Mouse (Mus musculus): Measurements from ENCODE around the gene Kcnn4. TPM values are rescaled to one million over a fixed set of nuclear protein-coding genes. Genes with fewer than 3 reads are reported as not detected.

Kcnn4 gene
- polyA plus RNA-seq, 1 experiment: 429 TPM

GRCm38 (mm10) chr7:24405649-24406048 is 35.6 kb downstream of the Kcnn4 start:
- H3K27me3 ChIP-seq (ENCODE audit: control insufficient read depth, insufficient read depth, low read length): no peaks in the 10 kb centered on the region
- H3K36me3 ChIP-seq (ENCODE audit: control insufficient read depth, insufficient read depth, low read length): peaks cover 19% of the 10 kb centered on the region
- peaks cover 12% of the 10 kb centered on the region for H3K4me1 ChIP-seq (replicated peaks; ENCODE audit: control insufficient read depth, insufficient read depth, low read length)
- WGBS: 95% methylated on average over 13 of the region's 13 CpGs
- no peak overlapping the region for H3K27ac ChIP-seq (ENCODE audit: control insufficient read depth, insufficient read depth, low read length)
- DNase-seq: no peak
- TF ChIP-seq POLR2A (IDR thresholded peaks at IDR 0.05; ENCODE audit: control insufficient read depth, extremely low read depth, insufficient read depth, low read length, poor library complexity) (no peak), CTCF (IDR thresholded peaks at IDR 0.05; ENCODE audit: borderline replicate concordance, control insufficient read depth, extremely low read depth, insufficient read depth, low read length, poor library complexity) (no peak)
- no peak overlapping the region for H3K4me3 ChIP-seq (ENCODE audit: control insufficient read depth, insufficient read depth, low read length)

GRCm38 (mm10) chr7:24406528-24407344 is 36.7 kb downstream of the Kcnn4 start:
- peaks cover 19% of the 10 kb centered on the region for H3K36me3 ChIP-seq (ENCODE audit: control insufficient read depth, insufficient read depth, low read length)
- H3K4me1 ChIP-seq (replicated peaks; ENCODE audit: control insufficient read depth, insufficient read depth, low read length): 0 out of 2 replicates have a peak, but pooled peaks cover 1% of the 10 kb centered on the region
- no peak for TF ChIP-seq POLR2A (IDR thresholded peaks at IDR 0.05; ENCODE audit: control insufficient read depth, extremely low read depth, insufficient read depth, low read length, poor library complexity)
- TF ChIP-seq CTCF (IDR thresholded peaks at IDR 0.05; ENCODE audit: borderline replicate concordance, control insufficient read depth, extremely low read depth, insufficient read depth, low read length, poor library complexity): no peak
- no peaks in the 10 kb centered on the region for H3K27me3 ChIP-seq (ENCODE audit: control insufficient read depth, insufficient read depth, low read length)
- 39% methylated on average over 5 of the region's 5 CpGs for WGBS
- H3K4me3 ChIP-seq (ENCODE audit: control insufficient read depth, insufficient read depth, low read length): no peak overlapping the region
- H3K27ac ChIP-seq (ENCODE audit: control insufficient read depth, insufficient read depth, low read length): no peak overlapping the region
- peak; percentile 72 for DNase-seq

- Histone ChIP-seq H3K4me3 (ENCODE audit: control insufficient read depth, insufficient read depth, low read length) (no peak overlapping the region), H3K4me1 (replicated peaks; ENCODE audit: control insufficient read depth, insufficient read depth, low read length) (peaks cover 3% of the 10 kb centered on the region), H3K27me3 (ENCODE audit: control insufficient read depth, insufficient read depth, low read length) (no peaks in the 10 kb centered on the region), H3K27ac (ENCODE audit: control insufficient read depth, insufficient read depth, low read length) (no peak overlapping the region), H3K36me3 (ENCODE audit: control insufficient read depth, insufficient read depth, low read length) (peaks cover 18% of the 10 kb centered on the region)
- no peak for DNase-seq
- WGBS: 91% methylated on average over 9 of the region's 9 CpGs
- no peak for TF ChIP-seq POLR2A (IDR thresholded peaks at IDR 0.05; ENCODE audit: control insufficient read depth, extremely low read depth, insufficient read depth, low read length, poor library complexity)
- TF ChIP-seq CTCF (IDR thresholded peaks at IDR 0.05; ENCODE audit: borderline replicate concordance, control insufficient read depth, extremely low read depth, insufficient read depth, low read length, poor library complexity): no peak
Observed at GRCm38 (mm10) chr7:24408186-24408585, 38.1 kb downstream of the Kcnn4 start.

GRCm38 (mm10) chr7:24410123-24410522 is 40.1 kb downstream of the Kcnn4 start:
- H3K4me1 ChIP-seq (replicated peaks; ENCODE audit: control insufficient read depth, insufficient read depth, low read length): peaks cover 11% of the 10 kb centered on the region
- H3K27ac ChIP-seq (ENCODE audit: control insufficient read depth, insufficient read depth, low read length): no peak overlapping the region
- no peak overlapping the region for H3K4me3 ChIP-seq (ENCODE audit: control insufficient read depth, insufficient read depth, low read length)
- WGBS: 94% methylated on average over 6 of the region's 6 CpGs
- peaks cover 3% of the 10 kb centered on the region; the same call in 1 of the 2 replicates for H3K36me3 ChIP-seq (ENCODE audit: control insufficient read depth, insufficient read depth, low read length)
- H3K27me3 ChIP-seq (ENCODE audit: control insufficient read depth, insufficient read depth, low read length): no peaks in the 10 kb centered on the region
- TF ChIP-seq POLR2A (IDR thresholded peaks at IDR 0.05; ENCODE audit: control insufficient read depth, extremely low read depth, insufficient read depth, low read length, poor library complexity) (no peak), CTCF (IDR thresholded peaks at IDR 0.05; ENCODE audit: borderline replicate concordance, control insufficient read depth, extremely low read depth, insufficient read depth, low read length, poor library complexity) (no peak)
- DNase-seq: no peak

- no peak overlapping the region for H3K27ac ChIP-seq (ENCODE audit: control insufficient read depth, insufficient read depth, low read length)
- TF ChIP-seq POLR2A (IDR thresholded peaks at IDR 0.05; ENCODE audit: control insufficient read depth, extremely low read depth, insufficient read depth, low read length, poor library complexity) (no peak), CTCF (IDR thresholded peaks at IDR 0.05; ENCODE audit: borderline replicate concordance, control insufficient read depth, extremely low read depth, insufficient read depth, low read length, poor library complexity) (no peak)
- DNase-seq: no peak
- no peaks in the 10 kb centered on the region for H3K36me3 ChIP-seq (ENCODE audit: control insufficient read depth, insufficient read depth, low read length)
- H3K4me3 ChIP-seq (ENCODE audit: control insufficient read depth, insufficient read depth, low read length): no peak overlapping the region
- 95% methylated on average over 3 of the region's 3 CpGs for WGBS
- H3K4me1 ChIP-seq (replicated peaks; ENCODE audit: control insufficient read depth, insufficient read depth, low read length): peaks cover 11% of the 10 kb centered on the region
- H3K27me3 ChIP-seq (ENCODE audit: control insufficient read depth, insufficient read depth, low read length): no peaks in the 10 kb centered on the region
Observed at GRCm38 (mm10) chr7:24410831-24411230, 40.8 kb downstream of the Kcnn4 start.

GRCm38 (mm10) chr7:24413630-24414029 is 43.6 kb downstream of the Kcnn4 start:
- Histone ChIP-seq H3K36me3 (ENCODE audit: control insufficient read depth, insufficient read depth, low read length) (no peaks in the 10 kb centered on the region; the same call in 1 of the 2 replicates), H3K27ac (ENCODE audit: control insufficient read depth, insufficient read depth, low read length) (peak overlapping the region; percentile 63), H3K4me1 (replicated peaks; ENCODE audit: control insufficient read depth, insufficient read depth, low read length) (peaks cover 11% of the 10 kb centered on the region), H3K4me3 (ENCODE audit: control insufficient read depth, insufficient read depth, low read length) (no peak overlapping the region), H3K27me3 (ENCODE audit: control insufficient read depth, insufficient read depth, low read length) (no peaks in the 10 kb centered on the region)
- TF ChIP-seq POLR2A (IDR thresholded peaks at IDR 0.05; ENCODE audit: control insufficient read depth, extremely low read depth, insufficient read depth, low read length, poor library complexity) (no peak), CTCF (IDR thresholded peaks at IDR 0.05; ENCODE audit: borderline replicate concordance, control insufficient read depth, extremely low read depth, insufficient read depth, low read length, poor library complexity) (no peak)
- WGBS: 17% methylated on average over 3 of the region's 3 CpGs
- peak; percentile 58 for DNase-seq
